Mouse (Mus musculus) cortical plate, adult 2 months (tissue): ENCODE measurements around the gene Gbp9.
"Not testable (repeated sequence)": the region's sequence is repeated elsewhere in the genome, so short reads cannot be mapped to it uniquely, and the experiment has no call there.

Experiments used
- CTCF ChIP-seq: fragments of 200-500 bp; IDR thresholded peaks from 2 replicates; pipeline ENCODE4 v1.5.1; 2011; ENCODE audit warnings: mild to moderate bottlenecking, control low read depth, low read length; ENCODE audit not compliant: insufficient read depth; ENCODE audit errors: extremely low read depth
- POLR2A ChIP-seq: fragments of 200-500 bp; IDR thresholded peaks from 2 replicates; pipeline ENCODE4 v1.6.1; 2011; ENCODE audit warnings: mild to moderate bottlenecking, low read length, control low read depth; ENCODE audit not compliant: insufficient read depth; ENCODE audit errors: extremely low read depth

- TF ChIP-seq CTCF, POLR2A: not testable (repeated sequence)
These were observed 33.6 kb downstream of the Gbp9 start for GRCm38 (mm10) chr5:105105689-105106088.
